10 mouse cellular contexts compared by ENCODE assay signal in genomic region chr2:90577451-90578279, GRCm38 (mm10). TPM values are rescaled to one million over a fixed set of nuclear protein-coding genes. Genes with fewer than 3 reads are reported as not detected.
DNase-seq lines count a peak whose midpoint lies in the region; ATAC-seq lines count a peak whose summit lies in the region.
"Had no signal": no experiment of that assay in that cellular context is flagged by ENCODE, and none has a peak within 500 bp of the region (broad histone marks: within the 10 kb centered on the region; RNA-seq: fewer than 3 reads in every experiment).

No protein-coding gene starts in this region.

- no peak overlapping the region for H3K4me3 ChIP-seq in hindbrain, embryonic 14.5 days (replicated peaks; ENCODE audit: low read length)
- no peak overlapping the region for H3K4me3 ChIP-seq in hindbrain, embryonic 12.5 days
- H3K4me3 ChIP-seq in midbrain, embryonic 11.5 days (ENCODE audit: low read depth, low read length): no peak overlapping the region
- H3K4me3 ChIP-seq in midbrain, embryonic 15.5 days: no peak overlapping the region
- no peak overlapping the region for H3K4me3 ChIP-seq in liver, embryonic 11.5 days (ENCODE audit: low read depth, low read length)
- no peak overlapping the region; the same call in 1 of the 2 replicates for H3K4me3 ChIP-seq in neural tube, embryonic 15.5 days (replicated peaks)

- H3K9ac ChIP-seq in hindbrain, embryonic 14.5 days: no peak overlapping the region
- no peak overlapping the region for H3K9ac ChIP-seq in hindbrain, embryonic 12.5 days
- no peak overlapping the region for H3K9ac ChIP-seq in midbrain, embryonic 11.5 days (ENCODE audit: low read length)
- no peak overlapping the region for H3K9ac ChIP-seq in midbrain, embryonic 15.5 days
- H3K9ac ChIP-seq in liver, embryonic 11.5 days (ENCODE audit: low read depth, low read length): no peak overlapping the region
- H3K9ac ChIP-seq in neural tube, embryonic 15.5 days (replicated peaks): no peak overlapping the region

- H3K4me2 ChIP-seq in hindbrain, embryonic 14.5 days (replicated peaks): peak overlapping the region; percentile 72; the same call in 1 of the 2 replicates
- H3K4me2 ChIP-seq in hindbrain, embryonic 12.5 days (replicated peaks): no peak overlapping the region
- H3K4me2 ChIP-seq in midbrain, embryonic 11.5 days: no peak overlapping the region
- no peak overlapping the region for H3K4me2 ChIP-seq in midbrain, embryonic 15.5 days
- H3K4me2 ChIP-seq in liver, embryonic 11.5 days: peak overlapping the region; percentile 27
- H3K4me2 ChIP-seq in neural tube, embryonic 15.5 days: peak overlapping the region; percentile 84; the same call in 1 of the 2 replicates

- intact Hi-C loops in left cerebral cortex, postnatal 14 days (cut with DNase I): loop anchor here (2.0 to 5.0 kb wide), 2 partner anchors 50 to 103 kb away; no protein-coding TSS in a partner anchor

- 94% methylated on average over 7 of the region's 7 CpGs for WGBS in hindbrain, embryonic 14.5 days
- WGBS in hindbrain, embryonic 12.5 days: 91% methylated on average over 7 of the region's 7 CpGs
- WGBS in midbrain, embryonic 11.5 days: 85% methylated on average over 7 of the region's 7 CpGs
- 90% methylated on average over 7 of the region's 7 CpGs for WGBS in midbrain, embryonic 15.5 days
- WGBS in liver, embryonic 11.5 days: 74% methylated on average over 7 of the region's 7 CpGs
- 88% methylated on average over 7 of the region's 7 CpGs for WGBS in neural tube, embryonic 15.5 days

- no peaks in the 10 kb centered on the region for H3K27me3 ChIP-seq in hindbrain, embryonic 14.5 days (ENCODE audit: control insufficient read depth, insufficient read depth, low read length)
- H3K27me3 ChIP-seq in hindbrain, embryonic 12.5 days: 0 out of 2 replicates have a peak, but pooled peaks cover 2% of the 10 kb centered on the region
- peaks cover 2% of the 10 kb centered on the region; the same call in 1 of the 2 replicates for H3K27me3 ChIP-seq in midbrain, embryonic 11.5 days (ENCODE audit: control insufficient read depth, insufficient read depth, low read length)
- no peaks in the 10 kb centered on the region for H3K27me3 ChIP-seq in midbrain, embryonic 15.5 days (replicated peaks)
- H3K27me3 ChIP-seq in liver, embryonic 11.5 days (replicated peaks; ENCODE audit: control insufficient read depth, insufficient read depth, low read length): no peaks in the 10 kb centered on the region
- H3K27me3 ChIP-seq in neural tube, embryonic 15.5 days (replicated peaks): no peaks in the 10 kb centered on the region

- H3K4me1 ChIP-seq in hindbrain, embryonic 14.5 days (replicated peaks; ENCODE audit: control insufficient read depth, insufficient read depth, low read length): peaks cover 15% of the 10 kb centered on the region
- H3K4me1 ChIP-seq in hindbrain, embryonic 12.5 days: peaks cover 12% of the 10 kb centered on the region; the same call in 1 of the 2 replicates
- H3K4me1 ChIP-seq in midbrain, embryonic 11.5 days (ENCODE audit: control insufficient read depth, insufficient read depth, low read length): peaks cover 7% of the 10 kb centered on the region
- peaks cover 26% of the 10 kb centered on the region for H3K4me1 ChIP-seq in midbrain, embryonic 15.5 days
- peaks cover 32% of the 10 kb centered on the region for H3K4me1 ChIP-seq in liver, embryonic 11.5 days (replicated peaks; ENCODE audit: control insufficient read depth, insufficient read depth, low read length)
- peaks cover 43% of the 10 kb centered on the region for H3K4me1 ChIP-seq in neural tube, embryonic 15.5 days

- no peaks in the 10 kb centered on the region for H3K9me3 ChIP-seq in hindbrain, embryonic 14.5 days (ENCODE audit: control insufficient read depth, low read length)
- no peaks in the 10 kb centered on the region for H3K9me3 ChIP-seq in hindbrain, embryonic 12.5 days (replicated peaks)
- H3K9me3 ChIP-seq in midbrain, embryonic 11.5 days (ENCODE audit: control insufficient read depth, low read length): no peaks in the 10 kb centered on the region
- no peaks in the 10 kb centered on the region for H3K9me3 ChIP-seq in midbrain, embryonic 15.5 days
- H3K9me3 ChIP-seq in liver, embryonic 11.5 days (ENCODE audit: control insufficient read depth, low read length): no peaks in the 10 kb centered on the region
- H3K9me3 ChIP-seq in neural tube, embryonic 15.5 days (replicated peaks): no peaks in the 10 kb centered on the region

- no peak overlapping the region for H3K27ac ChIP-seq in hindbrain, embryonic 14.5 days
- no peak overlapping the region for H3K27ac ChIP-seq in hindbrain, embryonic 12.5 days
- H3K27ac ChIP-seq in midbrain, embryonic 11.5 days (ENCODE audit: low read depth, low read length): no peak overlapping the region
- no peak overlapping the region for H3K27ac ChIP-seq in midbrain, embryonic 15.5 days
- no peak overlapping the region for H3K27ac ChIP-seq in liver, embryonic 11.5 days (ENCODE audit: low read depth, low read length)
- H3K27ac ChIP-seq in neural tube, embryonic 15.5 days (replicated peaks): no peak overlapping the region

- DNase-seq in hindbrain, embryonic 14.5 days (ENCODE audit: low spot score): no peak
- peak; percentile 51 for DNase-seq in midbrain, embryonic 11.5 days (ENCODE audit: low spot score, missing footprints)
- no peak for DNase-seq in liver, embryonic 11.5 days (ENCODE audit: low spot score)
- DNase-seq in left cerebral cortex, postnatal 14 days (ENCODE audit: low spot score in 2 of 2): no peak
- DNase-seq: gastrocnemius, postnatal 25 days; kidney, postnatal 10 days; thymus, adult 2 months had no signal

- no peak for ATAC-seq in hindbrain, embryonic 14.5 days (ENCODE audit: low FRiP score)
- ATAC-seq in hindbrain, embryonic 12.5 days (ENCODE audit: low FRiP score): no peak
- no peak for ATAC-seq in midbrain, embryonic 11.5 days (ENCODE audit: low FRiP score)
- ATAC-seq in midbrain, embryonic 15.5 days (replicated peaks): no peak
- ATAC-seq in liver, embryonic 11.5 days (replicated peaks; ENCODE audit: low FRiP score): no peak
- ATAC-seq in neural tube, embryonic 15.5 days (ENCODE audit: low FRiP score): no peak

- H3K36me3 ChIP-seq in hindbrain, embryonic 14.5 days (replicated peaks; ENCODE audit: control insufficient read depth, insufficient read depth): no peaks in the 10 kb centered on the region
- no peaks in the 10 kb centered on the region for H3K36me3 ChIP-seq in hindbrain, embryonic 12.5 days
- no peaks in the 10 kb centered on the region for H3K36me3 ChIP-seq in midbrain, embryonic 11.5 days (ENCODE audit: control insufficient read depth, insufficient read depth, low read length)
- no peaks in the 10 kb centered on the region for H3K36me3 ChIP-seq in midbrain, embryonic 15.5 days (replicated peaks)
- H3K36me3 ChIP-seq in liver, embryonic 11.5 days (ENCODE audit: control insufficient read depth, insufficient read depth, low read length): no peaks in the 10 kb centered on the region
- no peaks in the 10 kb centered on the region for H3K36me3 ChIP-seq in neural tube, embryonic 15.5 days

RNA-seq across cellular contexts. Expression of gene Ptprj, which starts 2.8 kb away (rescaled TPM):
- 7.9 and 10.3 TPM in 2 replicates for polyA plus RNA-seq in hindbrain, embryonic 14.5 days (2014; fragmentation: Nextera tagmentation; extraction: Ambion mirVana)
- 3.5 TPM in 2 replicates for polyA plus RNA-seq in hindbrain, embryonic 12.5 days (2016; fragmentation: Nextera tagmentation; extraction: Ambion mirVana)
- 2.9 and 3.1 TPM in 2 replicates for polyA plus RNA-seq in midbrain, embryonic 11.5 days (2014; fragmentation: Nextera tagmentation; extraction: Ambion mirVana)
- polyA plus RNA-seq in midbrain, embryonic 15.5 days (2015; fragmentation: Nextera tagmentation; extraction: Ambion mirVana): 5.9 and 6.1 TPM in 2 replicates
- 5.1 TPM in 2 replicates for polyA plus RNA-seq in liver, embryonic 11.5 days (2014; fragmentation: Nextera tagmentation; extraction: Ambion mirVana)
- 5.8 and 6.0 TPM in 2 replicates for polyA plus RNA-seq in neural tube, embryonic 15.5 days (2015; fragmentation: Nextera tagmentation; extraction: Ambion mirVana)
- 100 to 1,000 TPM in 1 of 2 experiments, 10 to 100 TPM in 1; 91.2 to 111 TPM for total RNA-seq in left cerebral cortex, postnatal 14 days (2021)

Comparison
In these comparisons a context has a peak if more than half of its experiments do, and no peak if none do; other contexts are left out.
1. H3K4me2 ChIP-seq: peak in hindbrain, embryonic 14.5 days (single experiment), liver, embryonic 11.5 days (single experiment) and neural tube, embryonic 15.5 days (single experiment); none in hindbrain, embryonic 12.5 days (single experiment), midbrain, embryonic 11.5 days (single experiment) and midbrain, embryonic 15.5 days (single experiment).